Mouse (Mus musculus) testis, postnatal 10 days (tissue): ENCODE measurements around the gene Ptpn1.

Source experiments
- DNase-seq: peaks from one replicate; pipeline ENCODE4 v3.0.0; 2021; ENCODE audit warnings: low spot score

Ptpn1 gene

DNA sequence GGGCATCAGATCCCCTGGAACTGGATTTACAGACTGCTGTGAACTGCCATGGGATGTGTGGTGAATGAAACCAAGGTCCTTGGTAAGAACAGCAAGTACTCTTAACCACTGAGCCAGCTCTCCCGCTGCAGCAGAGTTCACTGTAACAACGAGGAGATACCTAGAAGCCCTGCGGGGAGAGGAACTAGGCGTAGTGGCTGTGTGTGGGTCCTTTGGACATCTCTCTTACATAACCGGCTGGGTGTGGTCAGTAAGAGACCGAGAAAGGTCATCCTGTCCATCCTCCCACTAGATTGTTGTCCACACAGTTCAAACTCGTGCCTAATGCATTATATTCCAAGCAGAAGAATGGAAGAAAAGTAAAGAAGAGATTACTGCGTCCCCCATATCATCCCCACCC, 10.0 kb upstream of the Ptpn1 start:
- DNase-seq: no peak

DNA sequence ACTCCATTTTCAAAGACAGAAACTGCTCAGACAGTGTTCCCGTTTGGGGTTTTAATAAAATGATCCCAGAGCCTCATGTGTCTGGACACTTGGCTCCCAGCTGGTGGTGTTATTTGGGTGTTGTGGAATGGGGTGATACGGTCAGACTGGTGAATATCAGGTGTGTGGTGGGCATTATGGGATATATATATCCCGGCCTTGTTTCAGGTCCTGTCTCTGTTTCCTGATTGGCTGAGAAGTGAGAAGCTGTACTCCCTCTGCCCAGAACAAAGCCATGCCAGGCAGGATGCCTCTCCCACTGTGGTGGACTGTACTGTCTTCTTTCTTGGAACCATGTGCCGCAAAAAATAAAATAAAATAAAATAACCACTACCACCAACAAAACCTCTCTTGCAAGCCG, 7.8 kb upstream of the Ptpn1 start:
- no peak for DNase-seq

DNA sequence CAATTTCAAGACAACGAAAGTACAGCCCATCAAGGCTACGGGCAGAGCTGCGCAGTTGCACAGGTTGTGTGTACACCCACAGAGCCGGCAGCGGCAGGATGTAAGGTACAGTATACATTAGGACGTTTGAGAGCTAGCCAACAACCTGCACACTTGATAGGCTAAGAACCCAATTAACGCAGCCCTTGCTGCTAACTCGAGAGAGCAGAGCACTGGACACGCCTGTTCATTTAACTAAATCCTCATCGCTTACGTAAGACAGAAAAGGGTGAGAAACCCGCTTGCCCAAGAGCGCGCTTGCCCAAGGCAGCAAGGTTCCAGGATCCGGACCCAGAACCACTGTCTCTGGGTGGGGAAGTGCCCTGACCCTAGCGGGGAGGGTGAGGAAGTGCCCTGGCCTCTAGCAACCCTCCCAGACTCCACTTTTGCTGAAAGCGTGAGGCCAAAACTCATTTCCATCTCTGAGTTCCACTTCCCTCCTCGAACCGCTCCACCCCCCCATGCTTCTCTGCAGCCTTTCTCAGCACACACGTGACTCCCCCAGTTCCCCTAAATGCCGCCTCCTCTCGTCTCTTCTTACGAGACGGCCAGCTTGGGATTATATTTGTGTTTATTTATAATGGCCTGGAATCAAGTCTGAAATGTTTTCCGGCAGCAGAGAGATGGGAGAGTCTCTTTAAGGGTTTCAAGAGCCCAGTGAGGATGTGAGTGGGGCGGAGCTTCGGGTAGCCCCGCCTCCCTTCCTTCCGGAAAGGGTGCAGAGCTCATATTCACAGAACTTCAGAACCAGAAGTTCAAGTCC, 6.9 kb upstream of the Ptpn1 start:
- peak; percentile 92 for DNase-seq

DNA sequence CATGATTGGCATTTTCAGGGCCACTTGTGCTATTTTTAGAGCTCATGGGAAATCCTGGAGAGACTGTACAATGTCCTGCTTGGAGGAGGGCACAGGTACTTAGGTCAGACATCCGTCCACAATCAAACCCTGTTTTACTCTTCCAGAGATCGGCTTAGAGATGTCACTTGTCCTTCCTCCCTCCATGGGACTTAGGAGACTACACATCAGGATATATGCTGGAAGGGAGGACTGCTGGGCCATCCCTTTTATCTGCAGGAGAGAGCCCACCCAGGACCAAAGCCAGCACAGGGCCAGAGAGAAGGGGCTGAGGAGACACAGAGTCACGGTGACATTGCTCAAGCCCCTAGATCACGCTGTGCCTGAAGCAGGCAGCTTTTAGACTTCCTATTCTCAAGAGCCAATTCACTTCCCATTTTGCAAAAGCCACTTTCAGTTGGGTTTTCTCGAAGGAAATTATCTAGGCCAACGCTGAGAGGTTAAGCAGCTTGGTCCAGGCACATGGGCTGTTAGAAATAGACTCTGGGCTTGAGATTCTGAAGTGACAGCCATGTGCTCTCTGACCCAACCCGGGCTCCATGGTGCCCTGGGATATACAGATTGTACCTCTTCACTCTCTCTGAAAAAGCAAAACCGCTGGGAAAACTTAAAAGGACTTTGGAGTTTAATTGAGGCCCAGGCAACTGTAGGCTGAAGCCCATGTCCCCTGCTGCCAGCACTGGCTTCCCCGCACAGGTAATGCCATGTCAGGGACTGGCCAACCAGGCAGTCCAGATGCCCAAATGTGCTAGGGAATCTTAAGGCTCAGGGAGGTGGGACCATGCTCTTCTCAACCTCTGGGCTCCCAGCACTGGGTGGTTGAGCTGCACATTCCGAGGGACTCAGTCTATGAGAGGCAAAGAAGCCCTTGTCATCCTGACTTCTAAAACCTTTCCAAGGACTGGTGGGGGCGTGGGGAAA, 5.7 kb upstream of the Ptpn1 start:
- no peak for DNase-seq

DNA sequence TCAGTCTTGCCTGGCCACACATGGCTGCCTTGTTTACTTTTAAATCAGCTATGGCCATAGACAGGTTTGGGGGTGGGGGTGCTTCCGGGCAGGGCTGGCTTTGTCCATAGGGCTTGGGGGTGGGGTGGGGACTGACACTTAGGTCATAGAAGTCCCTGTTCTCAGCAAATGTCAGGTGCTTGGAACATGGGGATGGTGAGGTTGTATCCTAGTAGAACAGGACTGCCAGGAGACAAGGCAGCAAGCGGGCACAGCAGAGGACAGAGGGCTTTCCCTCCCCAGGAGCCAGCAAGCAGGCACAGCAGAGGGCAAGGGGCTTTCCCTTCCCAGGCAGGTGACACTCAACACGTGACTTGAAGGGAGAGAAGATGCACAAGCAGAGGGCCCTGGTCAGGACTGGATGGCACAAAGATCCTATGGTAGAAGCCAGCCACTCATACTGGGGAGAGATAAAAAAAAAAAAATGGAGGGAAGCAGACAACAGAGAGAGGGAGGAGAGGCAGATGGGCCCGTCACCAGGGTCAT, 3.8 kb upstream of the Ptpn1 start:
- no peak for DNase-seq

DNA sequence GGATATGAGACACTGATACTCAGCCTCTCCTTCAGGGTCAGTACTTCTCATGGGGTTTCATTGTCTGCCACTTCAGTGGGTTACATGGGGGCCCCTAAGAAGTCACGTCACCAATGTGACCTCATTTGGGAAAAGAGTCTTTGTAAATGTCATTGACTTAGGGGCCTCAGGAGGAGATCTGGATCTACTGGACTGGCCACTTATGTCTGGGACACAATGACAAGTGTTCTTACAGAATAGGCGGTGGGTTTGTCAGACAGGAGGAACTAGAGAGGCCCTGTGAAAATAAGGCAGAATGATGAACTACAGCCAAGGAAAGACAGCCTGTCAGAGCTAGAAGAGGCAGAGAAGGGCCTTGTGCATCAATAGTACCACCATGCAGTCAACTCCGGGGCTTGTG, 2.9 kb upstream of the Ptpn1 start:
- DNase-seq: no peak

DNA sequence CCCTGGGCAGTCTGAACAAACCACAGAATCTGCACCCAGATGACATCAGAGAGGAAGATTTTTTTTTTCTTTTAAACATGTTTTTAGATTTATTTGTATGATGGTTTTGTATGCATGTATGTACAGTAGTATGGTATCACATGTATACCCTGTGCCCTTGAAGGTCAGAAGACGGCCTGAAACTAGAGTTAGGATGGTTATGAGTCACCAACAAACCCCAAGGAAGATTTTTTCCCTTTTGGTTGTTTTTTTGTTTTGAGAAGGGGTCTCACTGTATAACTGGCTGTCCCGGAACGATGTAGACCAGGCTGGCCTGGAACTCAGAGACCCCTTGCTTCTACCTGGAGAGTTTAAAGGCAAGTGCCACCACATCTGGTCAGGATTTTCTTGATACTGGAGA, 882 bp upstream of the Ptpn1 start:
- DNase-seq: no peak

- no peak for DNase-seq
Observed at GRCm38 (mm10) chr2:167932727-167933231, 922 bp downstream of the Ptpn1 start.

DNA sequence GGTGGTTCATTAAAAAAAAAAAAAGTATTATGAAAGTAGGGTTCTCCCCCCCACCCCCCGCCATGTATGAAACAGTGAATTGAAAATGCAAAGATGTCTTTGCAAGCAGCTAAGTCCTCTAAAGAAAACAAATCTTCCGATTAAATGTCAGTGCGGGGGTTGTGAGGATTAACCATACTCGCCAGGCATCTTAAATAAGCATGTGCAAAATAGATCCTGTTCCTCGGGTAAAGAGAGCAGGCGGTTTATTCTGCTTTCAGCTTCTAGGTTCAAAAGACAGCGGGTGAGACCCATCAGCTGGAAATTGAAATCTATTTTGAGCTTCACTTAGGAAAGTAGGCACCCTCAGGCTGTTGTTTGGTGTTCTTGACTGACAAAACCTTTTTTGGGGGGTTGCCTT, 1.5 kb downstream of the Ptpn1 start:
- no peak for DNase-seq

- DNase-seq: no peak
Observed at GRCm38 (mm10) chr2:167935956-167936355, 4.1 kb downstream of the Ptpn1 start.

GRCm38 (mm10) chr2:167938786-167939185, 6.9 kb downstream of the Ptpn1 start:
- DNase-seq: no peak

DNA sequence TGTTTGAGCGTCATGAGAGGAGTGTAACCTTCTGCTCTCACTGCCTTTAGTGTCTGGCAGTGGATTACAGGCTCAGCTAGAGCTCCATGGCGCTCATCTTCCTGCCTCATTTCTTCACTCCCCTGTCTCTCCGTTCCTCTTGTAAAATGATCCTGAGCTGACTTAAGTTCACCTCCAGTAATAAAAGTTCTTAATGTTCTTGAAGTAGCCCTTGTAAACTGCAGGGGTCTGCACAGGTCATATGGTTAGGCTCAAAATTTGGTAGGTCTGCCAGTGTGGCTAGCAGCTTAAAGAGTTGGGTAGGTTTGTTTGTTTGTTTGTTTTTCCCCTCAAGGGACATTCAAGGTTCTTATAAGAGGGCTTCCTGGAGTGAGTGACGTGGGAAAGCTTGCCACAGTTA, 7.3 kb downstream of the Ptpn1 start:
- no peak for DNase-seq

- DNase-seq: no peak
Observed at GRCm38 (mm10) chr2:167939632-167940399, 8.0 kb downstream of the Ptpn1 start.

DNA sequence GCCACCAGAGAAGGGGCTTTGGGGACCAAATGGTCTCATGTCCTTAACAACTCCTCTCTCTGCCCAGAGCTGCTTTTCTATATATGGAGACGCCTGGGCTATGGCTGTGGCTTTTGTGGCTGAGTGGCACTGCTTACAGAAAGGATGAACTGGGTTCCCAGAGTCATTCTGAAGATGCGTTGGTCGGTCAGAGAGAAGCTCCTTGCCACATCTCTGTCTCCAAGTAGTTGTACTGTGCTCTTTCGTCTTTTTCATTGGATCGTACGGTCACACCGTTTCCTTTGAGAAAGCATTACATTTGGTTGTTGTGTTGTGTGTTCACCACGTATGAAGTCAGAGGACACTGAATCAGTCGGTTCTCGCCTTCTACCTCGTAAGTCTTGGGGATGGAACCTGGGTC, 8.8 kb downstream of the Ptpn1 start:
- no peak for DNase-seq

- DNase-seq: no peak
Observed at GRCm38 (mm10) chr2:167941320-167941719, 9.5 kb downstream of the Ptpn1 start.

DNA sequence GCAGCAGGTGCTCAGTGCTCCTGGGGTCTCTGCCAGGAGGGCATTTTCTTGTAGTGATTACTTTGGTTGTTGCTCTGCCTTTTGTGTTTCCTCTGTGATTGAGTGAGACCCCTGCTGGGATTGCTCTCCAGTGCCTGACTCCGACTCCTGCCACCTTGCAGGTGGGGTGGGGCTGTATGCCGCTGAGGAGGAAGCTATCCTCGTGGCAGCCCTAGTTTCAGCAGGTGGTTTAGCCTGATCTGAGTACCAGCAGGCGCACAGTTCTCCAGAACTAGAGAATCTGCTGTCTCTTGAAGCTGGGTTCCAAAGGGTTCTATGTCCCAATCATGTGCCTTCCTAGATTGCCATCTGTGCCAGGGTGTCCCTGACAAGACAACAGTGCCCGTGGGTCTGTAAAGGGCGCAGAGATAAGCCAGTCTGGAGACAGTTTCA, 9.9 kb downstream of the Ptpn1 start:
- no peak for DNase-seq

GRCm38 (mm10) chr2:167942199-167942925, 10.5 kb downstream of the Ptpn1 start:
- DNase-seq: peak; percentile 83

DNA sequence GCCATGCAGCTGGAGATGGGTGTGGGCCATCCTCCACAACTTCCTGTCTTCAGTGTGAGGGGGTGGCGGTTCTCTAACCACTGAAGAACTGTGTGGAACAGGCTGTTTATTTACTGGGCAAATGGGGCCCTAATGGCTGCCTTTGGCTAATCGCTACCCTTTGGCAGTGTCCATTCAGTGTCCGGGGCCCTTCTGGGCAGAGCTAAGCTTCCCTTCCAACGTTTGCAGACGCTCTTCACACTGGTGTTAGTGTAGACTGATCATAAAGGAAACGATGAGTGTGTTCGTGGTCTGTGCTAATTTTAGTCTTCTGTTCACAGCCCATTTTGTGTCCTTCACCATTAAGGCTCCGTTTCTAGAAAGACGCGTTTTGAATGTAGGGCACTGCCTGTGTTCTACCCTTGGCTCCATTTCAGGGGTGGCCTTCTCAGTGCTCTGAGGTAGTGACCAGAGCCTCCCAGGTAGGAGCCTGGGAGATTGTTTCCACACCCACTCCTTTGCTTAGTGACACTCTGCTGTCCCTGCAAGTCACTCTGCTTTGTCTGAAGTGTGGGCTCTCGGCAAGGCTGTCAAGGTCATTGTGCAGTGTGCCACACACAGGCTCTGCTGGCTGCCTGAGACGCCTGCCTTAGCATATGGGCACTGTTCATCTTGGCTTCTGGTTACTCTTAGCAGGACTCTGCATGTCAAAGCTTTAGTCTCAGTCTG, 11.2 kb downstream of the Ptpn1 start:
- no peak for DNase-seq

GRCm38 (mm10) chr2:167944193-167944592, 12.3 kb downstream of the Ptpn1 start:
- no peak for DNase-seq

- peak; percentile 61 for DNase-seq
Observed at GRCm38 (mm10) chr2:167945451-167945850, 13.6 kb downstream of the Ptpn1 start.

DNA sequence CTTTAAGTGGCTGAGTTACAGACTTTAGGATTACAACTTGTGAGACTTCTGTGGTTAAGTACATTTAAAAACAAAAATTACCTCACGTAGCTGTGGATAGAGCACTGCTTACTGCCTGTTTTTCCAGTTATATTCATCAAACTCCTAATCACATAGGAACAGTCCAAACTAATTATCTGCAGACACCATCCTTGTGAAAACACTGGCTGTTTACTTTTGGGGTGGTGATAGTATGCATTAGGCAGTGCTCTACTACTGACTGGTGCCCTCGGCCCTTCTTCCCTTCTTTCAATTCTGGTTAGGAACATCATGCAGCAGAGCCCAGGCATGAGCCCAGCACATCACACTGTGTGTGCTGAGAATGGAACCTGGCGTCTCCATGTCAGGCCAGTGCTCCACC, 15.4 kb downstream of the Ptpn1 start:
- no peak for DNase-seq
